Mouse (Mus musculus) limb, embryonic 12.5 days (tissue): Measurements from ENCODE around the gene Prlh. TPM values are rescaled to one million over a fixed set of nuclear protein-coding genes. Genes with fewer than 3 reads are reported as not detected.

ENCODE experiments used
- ATAC-seq: fragments of 200-750 bp; cut with Nextera tagmentation; 2 replicates; pipeline ENCODE4 v1.8.0; 2017; ENCODE audit warnings: low read depth, moderate TSS enrichment; ENCODE audit not compliant: insufficient number of reproducible peaks, insufficient read depth, low FRiP score, low TSS enrichment
- H3K27ac ChIP-seq: fragments of 300-500 bp; sonication (generic); 2 replicates; pipeline ENCODE4 v1.5.1; 2016; ENCODE audit warnings: mild to moderate bottlenecking, moderate library complexity
- H3K27me3 ChIP-seq: fragments of 300-500 bp; sonication (generic); 2 replicates; pipeline ENCODE4 v1.6.1; 2016; ENCODE audit warnings: mild to moderate bottlenecking, moderate library complexity
- H3K36me3 ChIP-seq: fragments of 300-500 bp; sonication (generic); 2 replicates; pipeline ENCODE4 v1.6.1; 2016; ENCODE audit warnings: mild to moderate bottlenecking, moderate library complexity
- H3K4me1 ChIP-seq: fragments of 300-500 bp; sonication (generic); replicated peaks from 2 replicates; pipeline ENCODE4 v1.6.1; 2016
- H3K4me2 ChIP-seq: fragments of 300-500 bp; sonication (generic); 2 replicates; pipeline ENCODE4 v1.6.1; 2016; ENCODE audit warnings: mild to moderate bottlenecking, moderate library complexity
- H3K4me3 ChIP-seq: fragments of 300-500 bp; sonication (generic); replicated peaks from 2 replicates; pipeline ENCODE4 v1.5.1; 2016; ENCODE audit warnings: mild to moderate bottlenecking
- H3K9ac ChIP-seq: fragments of 300-500 bp; sonication (generic); replicated peaks from 2 replicates; pipeline ENCODE4 v1.6.1; 2016; ENCODE audit warnings: mild to moderate bottlenecking, moderate library complexity
- H3K9me3 ChIP-seq: fragments of 300-500 bp; sonication (generic); 2 replicates; pipeline ENCODE4 v1.6.1; 2016; ENCODE audit warnings: mild to moderate bottlenecking, moderate library complexity
- WGBS: fragments of 180-500 bp; shearing (Covaris S2); methylation state at CpG from one replicate; pipeline ENCODE4 v1.1.7; 2016; 5-methylcytosine and 5-hydroxymethylcytosine counted together
- polyA plus RNA-seq: library from polyadenylated mRNA; unstranded; fragments of >200 nt; fragmentation: Nextera tagmentation; extraction: Ambion mirVana; gene quantifications from 2 replicates; pipeline ENCODE4 v1.2.1, GENCODE M21; 2016

The Prlh gene
- polyA plus RNA-seq, 1 experiment from 2014 or later, result not detected

DNA sequence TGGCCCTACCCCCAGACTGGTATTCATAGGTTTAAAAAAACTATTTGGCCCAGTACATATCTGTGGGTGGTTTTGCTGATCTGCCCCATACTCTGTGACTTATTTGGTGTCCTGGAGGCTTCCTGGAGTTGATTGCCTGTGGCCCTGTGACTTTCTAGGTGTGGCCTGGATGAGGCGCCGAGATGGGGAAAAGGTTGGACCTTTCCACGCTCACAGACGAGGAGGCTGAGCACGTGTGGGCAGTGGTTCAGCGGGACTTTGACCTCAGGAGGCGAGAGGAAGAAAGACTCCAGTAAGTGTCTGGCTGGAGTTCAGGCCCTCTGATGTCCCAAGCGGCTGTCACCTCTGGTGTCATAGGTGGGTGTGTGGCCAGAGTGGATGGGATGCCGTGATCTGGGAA lies 31.2 kb upstream of the Prlh start:
- Histone ChIP-seq H3K9me3 (peaks cover 14% of the 10 kb centered on the region), H3K4me3 (no peak overlapping the region), H3K9ac (no peak overlapping the region), H3K27ac (no peak overlapping the region), H3K36me3 (no peaks in the 10 kb centered on the region), H3K27me3 (peaks cover 2% of the 10 kb centered on the region), H3K4me2 (no peak overlapping the region), H3K4me1 (no peaks in the 10 kb centered on the region)
- ATAC-seq, result no peak
- 83% methylated on average over 9 of the region's 9 CpGs for WGBS

- ATAC-seq, result no peak
- H3K9me3 ChIP-seq, result no peaks in the 10 kb centered on the region
- no peak overlapping the region for H3K4me3 ChIP-seq
- 92% methylated on average over 4 of the region's 4 CpGs for WGBS
- peaks cover 18% of the 10 kb centered on the region for H3K27me3 ChIP-seq
- H3K4me2 ChIP-seq, result no peak overlapping the region
- no peak overlapping the region for H3K27ac ChIP-seq
- no peak overlapping the region for H3K9ac ChIP-seq
- H3K4me1 ChIP-seq, result peaks cover 9% of the 10 kb centered on the region
- H3K36me3 ChIP-seq, result no peaks in the 10 kb centered on the region
Measured at GRCm38 (mm10) chr1:90926030-90926429, 26.9 kb upstream of the Prlh start.

DNA sequence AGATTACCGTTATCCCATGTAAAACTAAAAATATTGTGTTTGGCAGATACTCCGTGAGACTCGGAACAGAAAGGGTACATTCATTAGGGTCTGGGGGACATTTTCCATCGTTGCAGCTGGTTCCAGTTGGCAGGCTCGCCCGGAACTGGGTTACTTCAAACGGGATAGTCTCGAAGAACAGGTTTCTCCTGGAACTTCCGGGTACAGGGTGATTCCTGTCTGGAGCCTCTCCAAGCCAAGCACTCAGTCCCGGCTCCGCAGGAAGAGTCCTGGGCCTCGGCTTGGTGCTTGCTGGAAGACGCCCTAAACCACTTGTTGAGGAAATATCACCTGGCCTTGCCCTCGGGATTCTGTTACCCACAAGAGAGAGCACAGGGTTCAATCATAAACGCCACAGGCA lies 25.6 kb upstream of the Prlh start:
- Histone ChIP-seq H3K4me1 (peaks cover 9% of the 10 kb centered on the region), H3K27ac (no peak overlapping the region), H3K4me3 (no peak overlapping the region), H3K27me3 (peaks cover 18% of the 10 kb centered on the region), H3K9ac (no peak overlapping the region), H3K4me2 (peak overlapping the region; percentile 67), H3K36me3 (no peaks in the 10 kb centered on the region), H3K9me3 (no peaks in the 10 kb centered on the region)
- WGBS, result 48% methylated on average over 15 of the region's 15 CpGs
- no peak for ATAC-seq

- Histone ChIP-seq H3K4me2 (peak overlapping the region; percentile 67), H3K9ac (peak overlapping the region; percentile 35; the same call in 1 of the 2 replicates), H3K4me1 (peaks cover 9% of the 10 kb centered on the region), H3K4me3 (peak overlapping the region; percentile 36), H3K36me3 (no peaks in the 10 kb centered on the region), H3K27me3 (peaks cover 18% of the 10 kb centered on the region), H3K27ac (no peak overlapping the region), H3K9me3 (no peaks in the 10 kb centered on the region)
- ATAC-seq, result peak; percentile 17; the same call in 1 of the 2 replicates
- WGBS, result 3% methylated on average over 23 of the region's 23 CpGs
Measured at GRCm38 (mm10) chr1:90927929-90928574, 24.9 kb upstream of the Prlh start.

- Histone ChIP-seq H3K9ac (no peak overlapping the region), H3K4me1 (peaks cover 9% of the 10 kb centered on the region), H3K4me3 (peak overlapping the region; percentile 36), H3K27ac (no peak overlapping the region), H3K9me3 (no peaks in the 10 kb centered on the region), H3K4me2 (peak overlapping the region; percentile 67), H3K36me3 (no peaks in the 10 kb centered on the region), H3K27me3 (peaks cover 18% of the 10 kb centered on the region)
- WGBS, result 2% methylated on average over 6 of the region's 6 CpGs
- ATAC-seq, result 0 out of 2 replicates have a peak, but pooled peaks have one; percentile 50
Measured at GRCm38 (mm10) chr1:90928575-90928934, 24.4 kb upstream of the Prlh start.

DNA sequence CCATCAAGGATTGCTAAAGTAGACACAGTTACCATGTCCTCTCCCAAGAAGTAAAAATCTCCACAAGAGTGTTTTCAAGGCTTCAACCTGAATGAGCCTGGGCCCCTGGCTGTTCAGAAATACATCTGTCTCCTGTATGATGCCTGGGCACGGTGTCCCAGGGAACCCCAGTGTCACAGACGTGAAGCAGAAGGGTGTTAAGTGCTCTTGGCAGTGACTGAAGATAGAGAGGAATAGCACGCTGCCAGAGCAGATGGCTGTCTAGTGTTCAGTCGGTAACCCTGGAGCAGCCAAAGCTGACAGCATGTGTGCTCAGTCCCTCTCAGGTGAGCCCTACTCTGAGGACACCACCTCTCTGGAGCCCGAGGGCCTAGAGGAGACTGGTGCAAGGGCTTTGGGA lies 19.9 kb upstream of the Prlh start:
- H3K4me3 ChIP-seq, result no peak overlapping the region
- 77% methylated on average over 5 of the region's 5 CpGs for WGBS
- no peaks in the 10 kb centered on the region for H3K36me3 ChIP-seq
- peaks cover 4% of the 10 kb centered on the region for H3K27me3 ChIP-seq
- H3K9ac ChIP-seq, result no peak overlapping the region
- peaks cover 4% of the 10 kb centered on the region for H3K4me1 ChIP-seq
- no peak for ATAC-seq
- no peak overlapping the region for H3K4me2 ChIP-seq
- H3K27ac ChIP-seq, result no peak overlapping the region
- H3K9me3 ChIP-seq, result no peaks in the 10 kb centered on the region

GRCm38 (mm10) chr1:90936990-90937389 lies 15.9 kb upstream of the Prlh start:
- Histone ChIP-seq H3K4me3 (no peak overlapping the region), H3K4me1 (no peaks in the 10 kb centered on the region), H3K36me3 (no peaks in the 10 kb centered on the region), H3K4me2 (no peak overlapping the region), H3K9me3 (no peaks in the 10 kb centered on the region), H3K27ac (no peak overlapping the region), H3K27me3 (no peaks in the 10 kb centered on the region), H3K9ac (no peak overlapping the region)
- 50% methylated on average over 9 of the region's 9 CpGs for WGBS
- ATAC-seq, result no peak

- no peaks in the 10 kb centered on the region for H3K9me3 ChIP-seq
- no peak for ATAC-seq
- 84% methylated on average over 4 of the region's 4 CpGs for WGBS
- H3K9ac ChIP-seq, result no peak overlapping the region
- H3K36me3 ChIP-seq, result no peaks in the 10 kb centered on the region
- H3K27ac ChIP-seq, result no peak overlapping the region
- H3K4me3 ChIP-seq, result no peak overlapping the region
- peaks cover 5% of the 10 kb centered on the region; the same call in 1 of the 2 replicates for H3K27me3 ChIP-seq
- H3K4me1 ChIP-seq, result no peaks in the 10 kb centered on the region
- H3K4me2 ChIP-seq, result no peak overlapping the region
Measured at GRCm38 (mm10) chr1:90939980-90940379, 12.9 kb upstream of the Prlh start.

DNA sequence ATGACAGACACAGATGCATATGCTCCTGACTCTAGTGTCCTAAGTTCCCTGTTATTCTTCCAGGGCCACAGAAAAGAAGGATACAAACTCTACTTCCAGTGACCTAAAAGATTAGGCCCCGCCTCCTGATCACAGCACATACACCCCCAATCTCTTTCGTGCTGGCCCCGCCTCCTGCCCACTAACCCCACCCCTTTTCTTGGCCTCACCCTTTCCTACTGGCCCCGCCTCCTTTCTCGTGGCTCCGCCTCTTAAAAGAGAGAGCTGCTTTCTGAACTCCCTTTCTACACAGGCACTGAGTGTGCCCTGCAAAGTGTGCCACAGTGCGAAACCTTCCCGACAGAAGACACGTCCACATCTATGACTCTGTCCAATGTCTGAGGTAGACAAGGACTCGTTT lies 7.7 kb upstream of the Prlh start:
- no peak overlapping the region for H3K9ac ChIP-seq
- no peak overlapping the region for H3K27ac ChIP-seq
- no peak overlapping the region for H3K4me2 ChIP-seq
- H3K4me1 ChIP-seq, result no peaks in the 10 kb centered on the region
- no peaks in the 10 kb centered on the region for H3K9me3 ChIP-seq
- no peaks in the 10 kb centered on the region for H3K36me3 ChIP-seq
- no peak overlapping the region for H3K4me3 ChIP-seq
- WGBS, result 60% methylated on average over 10 of the region's 10 CpGs
- no peak for ATAC-seq
- peaks cover 5% of the 10 kb centered on the region; the same call in 1 of the 2 replicates for H3K27me3 ChIP-seq

DNA sequence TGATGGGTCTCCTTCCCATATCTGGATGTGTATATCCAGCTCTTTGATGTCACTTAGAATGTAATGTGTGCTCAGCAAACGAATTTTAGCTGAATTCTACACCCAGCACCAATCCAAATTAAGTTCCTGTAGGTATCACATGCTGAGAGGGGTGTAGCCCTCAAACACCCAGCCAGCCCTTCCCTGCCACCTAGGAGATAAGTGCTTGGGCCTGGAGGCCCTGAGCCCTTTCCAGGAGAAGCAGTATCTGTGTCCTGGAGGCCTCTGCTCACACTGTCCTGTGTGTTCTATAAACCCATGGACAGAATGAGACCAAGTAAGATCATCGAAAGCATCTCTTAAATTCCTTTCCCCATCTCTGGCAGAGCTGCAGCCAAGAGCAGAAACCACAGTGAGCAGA lies 5.7 kb upstream of the Prlh start:
- Histone ChIP-seq H3K9ac (no peak overlapping the region), H3K4me2 (no peak overlapping the region), H3K36me3 (no peaks in the 10 kb centered on the region), H3K9me3 (no peaks in the 10 kb centered on the region), H3K27ac (no peak overlapping the region), H3K4me3 (no peak overlapping the region), H3K4me1 (no peaks in the 10 kb centered on the region), H3K27me3 (peaks cover 5% of the 10 kb centered on the region; the same call in 1 of the 2 replicates)
- ATAC-seq, result no peak
- 69% methylated on average over 2 of the region's 2 CpGs for WGBS

DNA sequence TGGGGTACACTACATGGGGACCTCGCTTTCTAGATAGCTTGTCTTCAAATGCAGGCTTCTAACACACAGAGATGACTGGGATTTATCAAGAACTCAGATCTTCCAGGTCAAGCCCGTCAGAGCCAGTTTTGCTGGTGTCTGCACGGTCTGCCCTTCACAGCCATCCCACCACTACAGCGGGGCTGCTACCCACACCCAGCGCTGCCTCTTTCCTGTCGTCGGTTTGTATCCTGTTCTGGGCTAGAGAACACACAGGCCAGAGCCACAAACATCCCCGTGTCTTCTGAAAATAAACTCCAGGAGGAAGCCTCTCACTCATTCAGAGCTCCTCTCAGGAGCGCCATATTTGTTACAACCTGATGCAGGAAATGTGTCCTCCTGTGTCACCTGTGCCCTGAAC lies 3.6 kb upstream of the Prlh start:
- Histone ChIP-seq H3K4me2 (no peak overlapping the region), H3K9ac (no peak overlapping the region), H3K4me3 (no peak overlapping the region), H3K27me3 (peaks cover 5% of the 10 kb centered on the region; the same call in 1 of the 2 replicates), H3K36me3 (no peaks in the 10 kb centered on the region), H3K4me1 (peaks cover 7% of the 10 kb centered on the region; the same call in 1 of the 2 replicates), H3K9me3 (no peaks in the 10 kb centered on the region), H3K27ac (no peak overlapping the region)
- ATAC-seq, result no peak
- WGBS, result 71% methylated on average over 9 of the region's 9 CpGs

GRCm38 (mm10) chr1:90951670-90952069 lies 1.2 kb upstream of the Prlh start:
- WGBS, result 77% methylated on average over 7 of the region's 7 CpGs
- no peak overlapping the region for H3K4me2 ChIP-seq
- no peak for ATAC-seq

More at GRCm38 (mm10) chr1:90951670-90952069, 1.2 kb upstream of the Prlh start:
- Histone ChIP-seq H3K36me3 (no peaks in the 10 kb centered on the region), H3K27ac (no peak overlapping the region), H3K9ac (no peak overlapping the region), H3K4me3 (no peak overlapping the region), H3K27me3 (no peaks in the 10 kb centered on the region), H3K4me1 (peaks cover 7% of the 10 kb centered on the region; the same call in 1 of the 2 replicates), H3K9me3 (no peaks in the 10 kb centered on the region)
